Comparison of ENCODE assay signal across 8 mouse cellular contexts in the genomic region with DNA sequence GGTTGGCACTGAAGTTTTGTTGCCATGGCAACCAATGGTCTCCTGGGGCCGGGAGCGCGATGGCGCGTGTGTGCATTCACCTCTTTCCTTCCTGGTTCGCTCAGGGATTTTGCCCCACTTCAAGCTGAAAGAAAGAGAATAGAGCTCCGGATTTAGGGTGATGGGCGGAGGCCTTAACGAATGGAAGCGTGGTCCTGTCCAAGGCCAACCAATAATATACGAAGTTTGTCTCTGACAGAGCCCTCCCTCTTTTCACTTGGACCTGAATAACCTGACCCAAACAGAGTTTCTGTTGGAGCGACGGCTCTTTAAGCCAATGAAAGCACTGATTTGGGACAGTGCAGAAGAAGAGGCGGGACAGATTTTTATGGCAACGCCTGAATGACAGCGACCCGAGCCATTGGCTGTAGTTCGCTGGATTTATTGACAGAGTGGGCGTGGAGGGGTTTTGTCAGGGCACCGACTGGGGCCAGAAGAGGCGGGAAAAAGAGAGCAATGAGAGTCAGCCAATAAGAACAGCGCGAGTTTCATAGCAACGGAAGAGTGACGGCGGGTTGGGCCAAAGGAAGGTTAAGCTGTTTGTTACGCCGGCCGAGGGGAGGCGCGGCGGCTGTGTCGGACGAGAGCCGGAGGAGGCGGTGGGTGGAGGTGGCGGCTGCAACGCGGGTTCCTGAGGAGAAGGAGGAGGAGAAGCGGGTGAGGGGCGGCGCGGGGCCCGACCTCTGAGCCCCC. TPM values are rescaled to one million over a fixed set of nuclear protein-coding genes. Genes with fewer than 3 reads are reported as not detected.
DNase-seq lines count a peak whose midpoint lies in the region; ATAC-seq and TF ChIP-seq lines count a peak whose summit lies in the region.

A gene (plus strand): TSS at position 572 of the 732 bp plus-strand sequence.

- no peaks in the 10 kb centered on the region for H3K9me3 ChIP-seq in ES-E14 (ENCODE audit: control insufficient read depth, insufficient read depth, low read depth, low read length)
- no peaks in the 10 kb centered on the region for H3K9me3 ChIP-seq in forebrain, embryonic 15.5 days

- H3K4me2 ChIP-seq in forebrain, embryonic 15.5 days (replicated peaks): peak within 1 kb of the TSS; percentile 82

- peak within 1 kb of the TSS; percentile 63 for H3K27ac ChIP-seq in ES-E14 (ENCODE audit: insufficient read depth, low read depth, low read length, poor library complexity, severe bottlenecking)
- H3K27ac ChIP-seq in forebrain, embryonic 15.5 days (replicated peaks): peak within 1 kb of the TSS; percentile 94

- no peak for TF ChIP-seq CTCF in lung, adult 2 months (IDR thresholded peaks at IDR 0.05; ENCODE audit: insufficient read depth, low read length)

- H3K27me3 ChIP-seq in forebrain, embryonic 15.5 days: no peaks in the 10 kb centered on the region

- in situ Hi-C loops in ES-E14 (cut with MboI; ENCODE audit: low sequenced_read_pairs in 2 of 2, unreplicated experiment in 2 of 2): no loop called here

- H3K4me1 ChIP-seq in ES-E14 (ENCODE audit: control insufficient read depth in 2 of 2, insufficient read depth in 2 of 2, low read length in 2 of 2, poor library complexity in 1 of 2): peaks cover 0 to 11% of the 10 kb centered on the region in 2 experiments; a peak in 1 of 4 replicates
- H3K4me1 ChIP-seq in forebrain, embryonic 15.5 days: peaks cover 36% of the 10 kb centered on the region
- peaks cover 5% of the 10 kb centered on the region; the same call in 1 of the 2 replicates for H3K4me1 ChIP-seq in lung, adult 2 months (ENCODE audit: control insufficient read depth, insufficient read depth, low read length)

- H3K9ac ChIP-seq in ES-E14 (ENCODE audit: insufficient read depth, low read depth, low read length, poor library complexity, severe bottlenecking): peak within 1 kb of the TSS; percentile 94
- H3K9ac ChIP-seq in forebrain, embryonic 15.5 days (replicated peaks): peak within 1 kb of the TSS; percentile 89

- TF ChIP-seq POLR2A in lung, adult 2 months (IDR thresholded peaks at IDR 0.05; ENCODE audit: borderline replicate concordance, extremely low read depth, low read depth, low read length): peak; percentile 91

- ATAC-seq in forebrain, embryonic 15.5 days (replicated peaks): peak; percentile 99
- peak; percentile 91 for ATAC-seq in neutrophil, adult 5-6 weeks (ENCODE audit: extremely low read depth, insufficient number of reproducible peaks, low FRiP score, poor library complexity, severe bottlenecking)

- H3K36me3 ChIP-seq in ES-E14 (ENCODE audit: control insufficient read depth, insufficient read depth, low read length, poor library complexity, severe bottlenecking): peaks cover 25% of the 10 kb centered on the region
- H3K36me3 ChIP-seq in forebrain, embryonic 15.5 days: no peaks in the 10 kb centered on the region

- peak within 1 kb of the TSS; percentile 90 to 95 for H3K4me3 ChIP-seq in ES-E14 (ENCODE audit: insufficient read depth in 1 of 2, low read depth in 1 of 2, low read length in 2 of 2, poor library complexity in 1 of 2, severe bottlenecking in 1 of 2)
- H3K4me3 ChIP-seq in forebrain, embryonic 15.5 days: peak within 1 kb of the TSS; percentile 74
- peak within 1 kb of the TSS; percentile 86 for H3K4me3 ChIP-seq in lung, adult 2 months (replicated peaks; ENCODE audit: extremely low read depth, low read depth, low read length)

- DNase-seq in ES-E14 (ENCODE audit: low read depth, low spot score): peak; percentile 99
- DNase-seq in cerebellum, adult 11-12 months: peak; percentile 100
- DNase-seq in heart, postnatal 25 days (ENCODE audit: low spot score): peak; percentile 99
- DNase-seq in layer of hippocampus, adult 18-20 months (ENCODE audit: low spot score in 2 of 2): peak; percentile 100
- peak; percentile 97 for DNase-seq in lung, adult 2 months
- peak; percentile 95 to 99 for DNase-seq in thymus, adult 18-20 months

- 0% methylated on average over 36 of the region's 44 CpGs for WGBS in forebrain, embryonic 15.5 days
- whole genome bisulfite sequencing in lung, adult 2 months: under 1% methylated on average over 40 of the region's 44 CpGs

- intact Hi-C loops in heart, postnatal 25 days (cut with DNase I): loop anchor here (2.0 to 5.0 kb wide), 3 partner anchors 49 to 128 kb away; a partner anchor contains a TSS

TF ChIP-seq in ES-E14, 5 proteins besides CTCF, POLR2A, EP300 and RAD21:
- TF ChIP-seq CHD2 (IDR thresholded peaks at IDR 0.05; ENCODE audit: low read depth, low read length): peak; percentile 97
- no peak for TF ChIP-seq MAFK (IDR thresholded peaks at IDR 0.05; ENCODE audit: insufficient read depth, low read depth, low read length)

RNA-seq across cellular contexts. Expression of the gene that starts here (rescaled TPM):
- total RNA-seq in ES-E14 (2012; rRNA removed): 68.4 and 121 TPM in 2 replicates
- 64.3 and 70.6 TPM in 2 replicates for polyA plus RNA-seq in forebrain, embryonic 15.5 days (2015; fragmentation: Nextera tagmentation; extraction: Ambion mirVana)
- 10 to 100 TPM; 16.4 to 20.7 TPM for total RNA-seq in heart, postnatal 25 days (2021)
- total RNA-seq in layer of hippocampus, adult 18-20 months (2021): 10 to 100 TPM; 28.3 to 30.3 TPM
- polyA plus RNA-seq in lung, adult 2 months (2012; rRNA removed): 92.5 and 104 TPM in 2 replicates
- total RNA-seq in neutrophil, adult 5-6 weeks (2017): 77.0 and 85.7 TPM in 2 replicates

Comparison
In these comparisons a context has a peak if more than half of its experiments do, and no peak if none do; other contexts are left out.
1. Peak in every context shown above with its lines: DNase-seq, ATAC-seq, H3K4me3 ChIP-seq and H3K27ac ChIP-seq.